Mouse (Mus musculus) liver, postnatal 0 days (tissue): Measurements from ENCODE around the gene Med16. TPM values are rescaled to one million over a fixed set of nuclear protein-coding genes. Genes with fewer than 3 reads are reported as not detected.
A peak's percentile ranks its signal among the peaks of the same experiment; 100 is the strongest.

Experiments used
- ATAC-seq: fragments of 200-750 bp; cut with Nextera tagmentation; 2 replicates; pipeline ENCODE4 v1.8.0; 2017; ENCODE audit warnings: mild to moderate bottlenecking, moderate library complexity
- DNase-seq: peaks from one replicate; pipeline ENCODE4 v3.0.0-alpha.2; 2016
- H3K27ac ChIP-seq: fragments of 300-500 bp; sonication (generic); 2 replicates; pipeline ENCODE4 v1.5.1; 2014; ENCODE audit warnings: antibody characterized with exemption, moderate library complexity, mild to moderate bottlenecking, low read depth
- H3K27me3 ChIP-seq: fragments of 300-500 bp; sonication (generic); 2 replicates; pipeline ENCODE4 v1.6.1; 2014; ENCODE audit warnings: low read length, control low read depth, mixed read lengths; ENCODE audit not compliant: insufficient read depth
- H3K36me3 ChIP-seq: fragments of 300-500 bp; sonication (generic); replicated peaks from 2 replicates; pipeline ENCODE4 v1.6.1; 2014; ENCODE audit warnings: mild to moderate bottlenecking, control low read depth, low read length, moderate library complexity, mixed read lengths; ENCODE audit not compliant: insufficient read depth
- H3K4me1 ChIP-seq: fragments of 300-500 bp; sonication (generic); 2 replicates; pipeline ENCODE4 v1.6.1; 2014; ENCODE audit warnings: antibody characterized with exemption, mild to moderate bottlenecking, control low read depth; ENCODE audit not compliant: insufficient read depth
- H3K4me2 ChIP-seq: fragments of 300-500 bp; sonication (generic); 2 replicates; pipeline ENCODE4 v1.6.1; 2014; ENCODE audit warnings: low read depth, mild to moderate bottlenecking, low read length, moderate library complexity, mixed read lengths
- H3K4me3 ChIP-seq: fragments of 300-500 bp; sonication (generic); 2 replicates; pipeline ENCODE4 v1.5.1; 2014; ENCODE audit warnings: low read depth, low read length
- H3K9ac ChIP-seq: fragments of 300-500 bp; sonication (generic); replicated peaks from 2 replicates; pipeline ENCODE4 v1.6.1; 2014; ENCODE audit warnings: mild to moderate bottlenecking, moderate library complexity
- H3K9me3 ChIP-seq: fragments of 300-500 bp; sonication (generic); 2 replicates; pipeline ENCODE4 v1.6.1; 2016; ENCODE audit warnings: mild to moderate bottlenecking, control low read depth, low read length, mixed read lengths
- CTCF ChIP-seq: sonication (generic); IDR thresholded peaks from 2 replicates; pipeline ENCODE4 v1.5.1; 2016; ENCODE audit warnings: antibody characterized with exemption, low read depth
- EP300 ChIP-seq: IDR thresholded peaks from 2 replicates; pipeline ENCODE4 v1.6.1; 2016; ENCODE audit warnings: antibody characterized with exemption, low read depth, mild to moderate bottlenecking
- WGBS: fragments of 180-500 bp; shearing (Covaris S2); extraction: QIAGEN DNeasy Blood & Tissue Kit; methylation state at CpG from one replicate; pipeline ENCODE4 v1.1.7; 2014; ENCODE audit not compliant: insufficient replicate concordance; 5-methylcytosine and 5-hydroxymethylcytosine counted together
- polyA plus RNA-seq: library from polyadenylated mRNA; unstranded; fragments of >200 nt; fragmentation: Nextera tagmentation; extraction: Ambion mirVana; gene quantifications from 2 replicates; pipeline ENCODE4 v1.2.1, GENCODE M21; 2015

The Med16 gene
- polyA plus RNA-seq, 1 experiment from 2014 or later, result 14.3 TPM

- Histone ChIP-seq H3K4me1 (peaks cover 79% of the 10 kb centered on the region), H3K27ac (peak overlapping the region; percentile 88), H3K4me2 (no peak overlapping the region), H3K36me3 (peaks cover 52% of the 10 kb centered on the region), H3K27me3 (no peaks in the 10 kb centered on the region), H3K4me3 (no peak overlapping the region), H3K9ac (no peak overlapping the region), H3K9me3 (no peaks in the 10 kb centered on the region)
- WGBS, result 42% methylated on average over 13 of the region's 13 CpGs
- TF ChIP-seq CTCF (no peak), EP300 (no peak)
- ATAC-seq (peak; percentile 14), DNase-seq (peak; percentile 65)
Observed at GRCm38 (mm10) chr10:79934272-79934721, 25.6 kb upstream of the Med16 start.

DNA sequence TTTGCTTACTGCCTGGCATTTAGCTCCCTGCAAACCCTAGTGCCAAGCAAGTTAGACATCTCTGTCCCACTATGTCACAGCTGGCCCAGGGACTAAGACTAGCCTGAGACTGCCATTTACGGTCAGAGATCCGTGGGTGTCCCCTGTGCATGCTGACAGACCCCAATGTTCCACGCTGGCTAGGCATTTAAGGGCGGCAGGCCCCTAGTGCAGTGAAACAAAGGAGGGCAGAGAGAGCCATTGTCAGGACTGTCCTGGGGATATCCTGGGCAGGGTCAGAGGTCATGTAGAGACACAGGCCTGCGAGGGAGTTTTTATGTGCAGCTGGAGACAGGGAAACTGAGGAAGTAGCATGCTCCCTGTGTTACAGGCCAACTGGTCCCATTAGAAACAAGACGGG is 25.1 kb upstream of the Med16 start:
- no peaks in the 10 kb centered on the region for H3K27me3 ChIP-seq
- ATAC-seq (no peak), DNase-seq (no peak)
- peaks cover 79% of the 10 kb centered on the region for H3K4me1 ChIP-seq
- TF ChIP-seq EP300 (no peak), CTCF (no peak)
- H3K9me3 ChIP-seq, result no peaks in the 10 kb centered on the region
- H3K27ac ChIP-seq, result peak overlapping the region; percentile 88
- H3K4me2 ChIP-seq, result no peak overlapping the region
- 77% methylated on average over 6 of the region's 6 CpGs for WGBS
- H3K4me3 ChIP-seq, result no peak overlapping the region
- peaks cover 52% of the 10 kb centered on the region for H3K36me3 ChIP-seq
- no peak overlapping the region; the same call in 1 of the 2 replicates for H3K9ac ChIP-seq

DNA sequence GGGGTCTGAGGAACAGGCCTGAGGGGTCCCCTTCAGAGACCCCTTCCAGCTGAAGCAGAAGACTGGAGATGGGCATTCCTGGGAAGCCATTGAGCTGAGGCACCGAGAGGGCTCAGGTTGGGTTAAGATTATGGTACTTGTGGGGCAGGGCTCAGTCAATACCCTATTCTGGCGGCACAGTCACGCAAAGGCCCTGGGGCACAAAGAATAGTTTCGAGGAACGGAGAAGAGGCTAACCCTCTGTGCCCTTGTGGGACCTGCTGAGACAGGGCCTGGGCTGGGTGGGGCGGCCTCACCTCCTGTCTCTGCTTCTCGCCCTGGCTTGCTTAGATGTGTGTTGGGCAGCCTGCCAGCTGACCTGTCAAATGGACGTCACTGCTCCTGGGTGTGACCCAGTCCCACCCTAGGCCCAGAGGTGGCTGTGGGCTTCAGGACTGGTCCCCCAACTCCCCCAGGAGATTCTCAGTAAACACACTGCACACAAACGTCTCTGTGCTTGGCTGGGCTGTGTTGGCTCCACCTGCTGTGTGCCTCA is 24.5 kb upstream of the Med16 start:
- Histone ChIP-seq H3K36me3 (peaks cover 48% of the 10 kb centered on the region), H3K4me1 (peaks cover 74% of the 10 kb centered on the region), H3K9ac (peak overlapping the region; percentile 16; the same call in 1 of the 2 replicates), H3K4me3 (no peak overlapping the region), H3K27ac (no peak overlapping the region), H3K9me3 (no peaks in the 10 kb centered on the region), H3K27me3 (no peaks in the 10 kb centered on the region), H3K4me2 (0 out of 2 replicates have a peak overlapping the region, but pooled peaks have one; percentile 22)
- no peak for DNase-seq
- 71% methylated on average over 9 of the region's 9 CpGs for WGBS
- no peak for TF ChIP-seq CTCF
- no peak for TF ChIP-seq EP300
- no peak for ATAC-seq

DNA sequence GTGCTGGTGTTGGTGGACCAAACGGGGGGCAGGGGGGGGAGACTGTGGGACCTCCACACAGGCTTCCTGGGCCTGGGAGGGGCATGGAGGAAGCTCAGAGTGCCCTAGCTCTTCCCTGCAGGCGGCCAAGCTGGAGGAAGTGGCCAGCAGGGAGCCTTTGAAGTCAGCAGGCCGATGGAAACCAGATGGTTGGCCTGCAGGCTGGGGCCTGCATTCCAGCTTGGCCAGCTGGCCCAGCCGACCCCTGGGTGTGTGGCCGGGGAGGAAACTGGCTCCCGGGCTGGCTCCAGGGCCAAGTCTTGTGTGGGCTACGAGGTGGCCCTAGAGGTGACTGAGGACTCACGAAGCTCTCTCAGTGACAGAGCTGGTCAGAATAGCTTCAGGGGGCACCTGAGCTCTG is 24.0 kb upstream of the Med16 start:
- no peak overlapping the region for H3K9ac ChIP-seq
- H3K27me3 ChIP-seq, result no peaks in the 10 kb centered on the region
- peak overlapping the region; percentile 22; the same call in 1 of the 2 replicates for H3K4me2 ChIP-seq
- H3K9me3 ChIP-seq, result no peaks in the 10 kb centered on the region
- 50% methylated on average over 8 of the region's 8 CpGs for WGBS
- H3K4me3 ChIP-seq, result no peak overlapping the region
- peaks cover 45% of the 10 kb centered on the region for H3K36me3 ChIP-seq
- peaks cover 69% of the 10 kb centered on the region for H3K4me1 ChIP-seq
- no peak for ATAC-seq
- no peak for DNase-seq
- H3K27ac ChIP-seq, result no peak overlapping the region; the same call in 1 of the 2 replicates
- no peak for TF ChIP-seq CTCF
- no peak for TF ChIP-seq EP300

- H3K4me2 ChIP-seq, result no peak overlapping the region
- peaks cover 44% of the 10 kb centered on the region for H3K36me3 ChIP-seq
- TF ChIP-seq EP300, result no peak
- ATAC-seq, result no peak
- no peaks in the 10 kb centered on the region for H3K27me3 ChIP-seq
- 65% methylated on average over 8 of the region's 9 CpGs for WGBS
- no peak overlapping the region for H3K4me3 ChIP-seq
- peaks cover 60% of the 10 kb centered on the region for H3K4me1 ChIP-seq
- H3K27ac ChIP-seq, result no peak overlapping the region
- H3K9ac ChIP-seq, result no peak overlapping the region
- H3K9me3 ChIP-seq, result no peaks in the 10 kb centered on the region
- DNase-seq, result no peak
Observed at GRCm38 (mm10) chr10:79931797-79932196, 23.1 kb upstream of the Med16 start.

- H3K27ac ChIP-seq, result no peak overlapping the region
- no peaks in the 10 kb centered on the region for H3K27me3 ChIP-seq
- no peak overlapping the region for H3K4me2 ChIP-seq
- DNase-seq (no peak), ATAC-seq (no peak)
- H3K4me3 ChIP-seq, result no peak overlapping the region
- TF ChIP-seq EP300 (no peak), CTCF (no peak)
- no peaks in the 10 kb centered on the region for H3K9me3 ChIP-seq
- peaks cover 58% of the 10 kb centered on the region for H3K4me1 ChIP-seq
- H3K9ac ChIP-seq, result no peak overlapping the region
- peaks cover 39% of the 10 kb centered on the region for H3K36me3 ChIP-seq
- 90% methylated on average over 16 of the region's 16 CpGs for WGBS
Observed at GRCm38 (mm10) chr10:79930826-79931186, 22.1 kb upstream of the Med16 start.
